Mouse (Mus musculus): ENCODE results near the gene Psd4.

DNA sequence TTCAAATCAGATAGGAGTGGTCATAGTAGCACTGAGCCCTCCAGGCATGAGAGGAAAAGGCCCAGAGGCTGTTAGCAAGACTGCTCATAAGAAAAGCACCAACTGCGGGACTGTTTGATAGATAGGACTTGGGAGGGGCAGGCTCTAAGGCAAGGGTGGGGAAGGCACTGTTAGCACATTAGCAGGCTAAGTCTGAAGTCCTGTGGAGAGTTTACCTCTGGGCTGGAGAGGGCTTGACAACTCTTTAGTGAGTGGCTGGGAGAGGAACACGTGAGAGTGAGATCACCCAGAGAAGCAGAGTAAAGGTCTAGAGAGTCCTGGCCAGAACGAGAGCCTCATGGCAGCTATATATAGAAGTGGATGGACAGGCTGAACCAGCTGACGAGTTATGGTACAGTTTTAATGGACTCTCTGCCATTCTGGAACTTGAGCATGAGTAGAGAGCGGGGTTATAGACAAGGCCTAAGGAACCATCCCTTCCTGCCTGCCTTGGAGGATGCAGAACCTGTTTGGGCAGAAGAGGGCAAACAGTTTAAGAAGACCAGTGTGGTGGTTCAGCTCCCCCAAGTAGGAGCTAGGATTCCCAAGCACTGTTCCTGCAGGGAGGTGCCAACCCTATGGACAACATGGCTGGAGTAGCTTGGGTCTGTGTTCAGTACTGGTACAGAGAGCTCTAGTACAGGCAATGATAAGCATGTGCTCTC is 11.5 kb downstream of the Psd4 start:
- no peak for TF ChIP-seq CTCF (IDR thresholded peaks at IDR 0.05; ENCODE audit: borderline replicate concordance, extremely low read depth, insufficient read depth, insufficient read length)
- TF ChIP-seq POLR2A (IDR thresholded peaks at IDR 0.05; ENCODE audit: borderline replicate concordance, extremely low read depth, insufficient read depth, insufficient read length, poor library complexity, severe bottlenecking): no peak

Data from brain, embryonic 14.5 days (tissue).